Mouse (Mus musculus): ENCODE measurements at regions not wholly inside any gene's neighbourhood (a gene's known extent, or its start where the extent isn't known, plus 50 kb on each side); places are given as distances from the start of the nearest gene placed in this dataset.

- dilution Hi-C loops (cut with MboI; ENCODE audit: extremely low pct_ligation_motif_present, extremely low pct_unique_long_range_greater_than_20kb, low sequenced_read_pairs) = no loop called here
- H3K4me2 ChIP-seq (ENCODE audit: insufficient read depth, low read depth, poor library complexity, severe bottlenecking) = peak overlapping the region; percentile 34
- peak; percentile 66 for DNase-seq (ENCODE audit: extremely low read depth)
These were observed 272.6 kb upstream of the Tgfbr2 start for GRCm38 (mm10) chr9:116447734-116448133.

GRCm38 (mm10) chr9:116438580-116438979 is 263.4 kb upstream of the Tgfbr2 start:
- Histone ChIP-seq H3K27me3 (replicated peaks) (no peaks in the 10 kb centered on the region), H3K27ac (ENCODE audit: insufficient read depth, low read depth) (no peak overlapping the region), H3K9me3 (replicated peaks; ENCODE audit: low read length) (no peaks in the 10 kb centered on the region), H3K4me2 (ENCODE audit: insufficient read depth, low read depth, poor library complexity, severe bottlenecking) (no peak overlapping the region), H3K4me1 (ENCODE audit: control insufficient read depth in 1 of 2, insufficient read depth in 2 of 2) (no peaks in the 10 kb centered on the region), H3K4me3 (replicated peaks in 1 of 3; ENCODE audit: low read depth in 2 of 3, low read length in 2 of 3, poor library complexity in 1 of 3) (no peak overlapping the region), H3K9ac (ENCODE audit: insufficient read depth, low read depth) (no peak overlapping the region), H3K36me3 (replicated peaks in 1 of 2; ENCODE audit: control insufficient read depth in 1 of 2, insufficient read depth in 1 of 2, low read length in 1 of 2) (no peaks in the 10 kb centered on the region), H3K79me2 (replicated peaks; ENCODE audit: control insufficient read depth, extremely low read depth, insufficient read depth, poor library complexity, severe bottlenecking) (no peaks in the 10 kb centered on the region)
- in situ Hi-C loops (cut with MboI; ENCODE audit: low pct_ligation_motif_present, low pct_unique_long_range_greater_than_20kb, low sequenced_read_pairs) (no loop called here), dilution Hi-C loops (cut with MboI; ENCODE audit: extremely low pct_ligation_motif_present, extremely low pct_unique_long_range_greater_than_20kb, low sequenced_read_pairs) (no loop called here)
- no peak for DNase-seq (ENCODE audit: extremely low read depth)
- no peak for TF ChIP-seq ZMIZ1 (IDR thresholded peaks at IDR 0.05; ENCODE audit: low read depth, low read length)
- TF ChIP-seq MEF2A (IDR thresholded peaks at IDR 0.05; ENCODE audit: borderline replicate concordance, low read depth, low read length) = no peak
- TF ChIP-seq UBTF (IDR thresholded peaks at IDR 0.05; ENCODE audit: low read depth, low read length) = no peak
- TF ChIP-seq USF2 (conservative IDR thresholded peaks at IDR 0.05; ENCODE audit: low read depth, low read length) = no peak
- no peak for TF ChIP-seq MAZ (IDR thresholded peaks at IDR 0.05; ENCODE audit: low read depth, low read length)
- TF ChIP-seq ETS1 (conservative IDR thresholded peaks at IDR 0.05; ENCODE audit: low read depth, low read length) = no peak
- TF ChIP-seq POLR2A (IDR thresholded peaks at IDR 0.05; ENCODE audit: low read depth, low read length) = no peak
- TF ChIP-seq KAT2A (IDR thresholded peaks at IDR 0.05; ENCODE audit: insufficient replicate concordance, low read length) = no peak
- no peak for TF ChIP-seq TBP (conservative IDR thresholded peaks at IDR 0.05; ENCODE audit: low read depth, low read length)
- TF ChIP-seq CHD1 (IDR thresholded peaks at IDR 0.05; ENCODE audit: low read depth, low read length) = no peak
- no peak for TF ChIP-seq NRF1 (IDR thresholded peaks at IDR 0.05; ENCODE audit: low read depth, low read length)
- TF ChIP-seq ZKSCAN1 (IDR thresholded peaks at IDR 0.05; ENCODE audit: borderline replicate concordance, low read depth, low read length) = no peak
- TF ChIP-seq SIN3A (IDR thresholded peaks at IDR 0.05; ENCODE audit: low read length) = no peak
- TF ChIP-seq IRF4 (IDR thresholded peaks at IDR 0.05; ENCODE audit: low read depth, low read length) = no peak
- TF ChIP-seq HCFC1 (IDR thresholded peaks at IDR 0.05; ENCODE audit: low read depth, low read length) = no peak
- TF ChIP-seq USF1 (IDR thresholded peaks at IDR 0.05; ENCODE audit: low read depth, low read length) = no peak
- no peak for TF ChIP-seq ZC3H11A (IDR thresholded peaks at IDR 0.05; ENCODE audit: low read depth, low read length)

More at GRCm38 (mm10) chr9:116447734-116448133, 272.6 kb upstream of the Tgfbr2 start:
- no peaks in the 10 kb centered on the region for H3K79me2 ChIP-seq (replicated peaks; ENCODE audit: control insufficient read depth, extremely low read depth, insufficient read depth, poor library complexity, severe bottlenecking)
- H3K9ac ChIP-seq (ENCODE audit: insufficient read depth, low read depth) = no peak overlapping the region
- H3K27ac ChIP-seq (ENCODE audit: insufficient read depth, low read depth) = no peak overlapping the region
- no peaks in the 10 kb centered on the region for H3K36me3 ChIP-seq (replicated peaks in 1 of 2; ENCODE audit: control insufficient read depth in 1 of 2, insufficient read depth in 1 of 2, low read length in 1 of 2)
- in situ Hi-C loops (cut with MboI; ENCODE audit: low pct_ligation_motif_present, low pct_unique_long_range_greater_than_20kb, low sequenced_read_pairs) = no loop called here
- no peaks in the 10 kb centered on the region for H3K9me3 ChIP-seq (replicated peaks; ENCODE audit: low read length)
- no peaks in the 10 kb centered on the region for H3K27me3 ChIP-seq (replicated peaks)
- H3K4me3 ChIP-seq (replicated peaks in 1 of 3; ENCODE audit: low read depth in 2 of 3, low read length in 2 of 3, poor library complexity in 1 of 3) = peak overlapping the region in 1 of 3 experiments; percentile 21
- H3K4me1 ChIP-seq (ENCODE audit: control insufficient read depth in 1 of 2, insufficient read depth in 2 of 2) = peaks cover 4 to 10% of the 10 kb centered on the region in 2 experiments
- no peak for TF ChIP-seq MYC (IDR thresholded peaks at IDR 0.05; ENCODE audit: low read depth, low read length)
- TF ChIP-seq MAX (IDR thresholded peaks at IDR 0.05; ENCODE audit: low read length) = peak; percentile 48; the same call in 1 of the 2 replicates
- no peak for TF ChIP-seq CHD2 (IDR thresholded peaks at IDR 0.05; ENCODE audit: low read length)
- peak; percentile 89 for TF ChIP-seq USF2 (conservative IDR thresholded peaks at IDR 0.05; ENCODE audit: low read depth, low read length)
- TF ChIP-seq RAD21 (IDR thresholded peaks at IDR 0.05; ENCODE audit: low read depth, low read length) = no peak
- peak; percentile 87 for TF ChIP-seq USF1 (IDR thresholded peaks at IDR 0.05; ENCODE audit: low read depth, low read length)
- TF ChIP-seq CTCF (conservative IDR thresholded peaks at IDR 0.05 in 1 of 2, IDR thresholded peaks at IDR 0.05 in 1 of 2; ENCODE audit: low read depth in 2 of 2, low read length in 2 of 2) = no peak
- no peak for TF ChIP-seq NRF1 (IDR thresholded peaks at IDR 0.05; ENCODE audit: low read depth, low read length)
- no peak for TF ChIP-seq RCOR1 (conservative IDR thresholded peaks at IDR 0.05; ENCODE audit: low read depth, low read length)
- TF ChIP-seq MEF2A (IDR thresholded peaks at IDR 0.05; ENCODE audit: borderline replicate concordance, low read depth, low read length) = no peak
- no peak for TF ChIP-seq GABPA (IDR thresholded peaks at IDR 0.05; ENCODE audit: insufficient replicate concordance, low read depth, low read length)
- no peak for TF ChIP-seq TCF12 (IDR thresholded peaks at IDR 0.05; ENCODE audit: low read depth, low read length)
- TF ChIP-seq ZNF384 (IDR thresholded peaks at IDR 0.05; ENCODE audit: low read depth, low read length) = no peak
- no peak for TF ChIP-seq POLR2AphosphoS2 (IDR thresholded peaks at IDR 0.05; ENCODE audit: low read depth, low read length)
- TF ChIP-seq POLR2A (IDR thresholded peaks at IDR 0.05; ENCODE audit: low read depth, low read length) = no peak
- peak; percentile 78 for TF ChIP-seq BHLHE40 (IDR thresholded peaks at IDR 0.05; ENCODE audit: low read depth, low read length)
- TF ChIP-seq EP300 (IDR thresholded peaks at IDR 0.05; ENCODE audit: low read length) = no peak
- no peak for TF ChIP-seq PAX5 (IDR thresholded peaks at IDR 0.05; ENCODE audit: low read length)
